Mouse (Mus musculus) layer of hippocampus, postnatal 25 days (tissue): ENCODE data around the gene Uevld. TPM values are rescaled to one million over a fixed set of nuclear protein-coding genes. Genes with fewer than 3 reads are reported as not detected.
"Not testable (repeated sequence)": the region's sequence is repeated elsewhere in the genome, so short reads cannot be mapped to it uniquely, and the experiment has no call there.

ENCODE experiments used
- DNase-seq, 2 experiments: peaks; one replicate each; pipeline ENCODE4 v3.0.0; 2022; ENCODE audit warnings: mixed read lengths in 2 of 2, low spot score in 1 of 2; ENCODE audit errors: extremely low spot score in 1 of 2
- total RNA-seq, 2 experiments: library from RNA; stranded (reverse); gene quantifications; 2 replicates each; pipeline ENCODE4 v1.2.3; 2021

Uevld gene
- 10 to 100 TPM; 14.1 to 14.7 TPM for total RNA-seq

GRCm38 (mm10) chr7:46957831-46958691 lies at the start of gene Uevld:
Gene Uevld, minus strand, starts transcription at chr7:46958527.
- peak; percentile 84 to 93 for DNase-seq

GRCm38 (mm10) chr7:47007818-47008167 lies 49.5 kb upstream of the Uevld start:
- no peak for DNase-seq

GRCm38 (mm10) chr7:47007109-47007780 lies 48.9 kb upstream of the Uevld start:
- DNase-seq: no peak

- no peak for DNase-seq
These were observed 45.2 kb upstream of the Uevld start for GRCm38 (mm10) chr7:47003411-47004115.

GRCm38 (mm10) chr7:47001900-47002275 lies 43.6 kb upstream of the Uevld start:
- DNase-seq: no peak

- DNase-seq: no peak
These were observed 43.0 kb upstream of the Uevld start for GRCm38 (mm10) chr7:47001125-47001899.

GRCm38 (mm10) chr7:47000644-47000983 lies 42.3 kb upstream of the Uevld start:
- no peak for DNase-seq

- DNase-seq: no peak
These were observed 41.8 kb upstream of the Uevld start for GRCm38 (mm10) chr7:46999983-47000643.

- no peak for DNase-seq
These were observed 40.6 kb upstream of the Uevld start for GRCm38 (mm10) chr7:46998942-46999341.

GRCm38 (mm10) chr7:46997644-46998395 lies 39.5 kb upstream of the Uevld start:
- DNase-seq: no peak

GRCm38 (mm10) chr7:46997008-46997407 lies 38.7 kb upstream of the Uevld start:
- no peak for DNase-seq

GRCm38 (mm10) chr7:46995558-46995957 lies 37.2 kb upstream of the Uevld start:
- DNase-seq: no peak

GRCm38 (mm10) chr7:46993079-46993478 lies 34.8 kb upstream of the Uevld start:
- DNase-seq: no peak

- not testable (repeated sequence) for DNase-seq
These were observed 31.1 kb upstream of the Uevld start for GRCm38 (mm10) chr7:46989387-46989786.

GRCm38 (mm10) chr7:46987073-46987472 lies 28.7 kb upstream of the Uevld start:
- DNase-seq: no peak

- no peak for DNase-seq
These were observed 28.3 kb upstream of the Uevld start for GRCm38 (mm10) chr7:46986646-46987045.

- no peak for DNase-seq
These were observed 27.6 kb upstream of the Uevld start for GRCm38 (mm10) chr7:46985718-46986505.

- no peak for DNase-seq
These were observed 25.0 kb upstream of the Uevld start, which contains the start of gene Gm9999 for GRCm38 (mm10) chr7:46983280-46983679. Gene Gm9999, plus strand, starts transcription at chr7:46983580.
